Mouse (Mus musculus) embryonic fibroblast, embryonic 13.5 days (primary cell): Measurements from ENCODE around the gene Ensa.

Experiments
- CTCF ChIP-seq: IDR thresholded peaks from 2 replicates; pipeline ENCODE4 v1.5.1; 2011; ENCODE audit warnings: mild to moderate bottlenecking, control low read depth, low read length, moderate library complexity, borderline replicate concordance; ENCODE audit not compliant: insufficient read depth
- POLR2A ChIP-seq: IDR thresholded peaks from 2 replicates; pipeline ENCODE4 v1.6.1; 2011; ENCODE audit warnings: low read depth, mild to moderate bottlenecking, control low read depth, low read length, moderate library complexity

GRCm38 (mm10) chr3:95587754-95588603 is 36.8 kb upstream of the Ensa start:
- TF ChIP-seq CTCF = no peak
- no peak for TF ChIP-seq POLR2A
